Mouse (Mus musculus) liver, adult (tissue): ENCODE measurements around the gene Foxk1.

Experiments used
- GATA4 ChIP-seq: IDR thresholded peaks from 2 replicates; pipeline ENCODE4 v1.6.1; 2014; ENCODE audit warnings: mild to moderate bottlenecking, low read length; ENCODE audit not compliant: insufficient replicate concordance

Gene Foxk1

GRCm38 (mm10) chr5:142400981-142401640, at the start of gene Foxk1:
Gene Foxk1 (plus strand): TSS chr5:142401497.
- TF ChIP-seq GATA4, result no peak

GRCm38 (mm10) chr5:142352336-142352892, 48.9 kb upstream of the Foxk1 start:
- no peak for TF ChIP-seq GATA4

GRCm38 (mm10) chr5:142355144-142355543, 46.2 kb upstream of the Foxk1 start:
- TF ChIP-seq GATA4, result no peak

GRCm38 (mm10) chr5:142361166-142361565, 40.1 kb upstream of the Foxk1 start:
- TF ChIP-seq GATA4, result no peak

- no peak for TF ChIP-seq GATA4
Observed at GRCm38 (mm10) chr5:142362894-142363293, 38.4 kb upstream of the Foxk1 start.

- no peak for TF ChIP-seq GATA4
Observed at GRCm38 (mm10) chr5:142364095-142364494, 37.2 kb upstream of the Foxk1 start.

- TF ChIP-seq GATA4, result peak; percentile 68; the same call in 1 of the 2 replicates
Observed at GRCm38 (mm10) chr5:142367085-142368081, 33.9 kb upstream of the Foxk1 start.

GRCm38 (mm10) chr5:142368122-142368521, 33.2 kb upstream of the Foxk1 start:
- TF ChIP-seq GATA4, result no peak

GRCm38 (mm10) chr5:142370406-142371171, 30.7 kb upstream of the Foxk1 start:
- no peak for TF ChIP-seq GATA4

GRCm38 (mm10) chr5:142371172-142372155, 29.8 kb upstream of the Foxk1 start:
- no peak for TF ChIP-seq GATA4

GRCm38 (mm10) chr5:142372207-142372606, 29.1 kb upstream of the Foxk1 start:
- no peak for TF ChIP-seq GATA4

GRCm38 (mm10) chr5:142374343-142374742, 27.0 kb upstream of the Foxk1 start:
- TF ChIP-seq GATA4, result no peak

GRCm38 (mm10) chr5:142375641-142376040, 25.7 kb upstream of the Foxk1 start:
- no peak for TF ChIP-seq GATA4

- no peak for TF ChIP-seq GATA4
Observed at GRCm38 (mm10) chr5:142376071-142376470, 25.2 kb upstream of the Foxk1 start.
